Mouse (Mus musculus) MEL (cell line): ENCODE data around the gene Grb10.
A peak's percentile ranks its signal among the peaks of the same experiment; 100 is the strongest.

Source experiments
- CTCF ChIP-seq, 3 experiments: IDR thresholded peaks in 2 of 3; conservative IDR thresholded peaks in 1 of 3; 2 replicates each; pipeline ENCODE4 v1.5.1; 2011 to 2012; ENCODE audit warnings: low read length in 3 of 3, low read depth in 2 of 3, mild to moderate bottlenecking in 2 of 3, improper control_type of control experiment in 1 of 3, inconsistent platforms in 1 of 3, mixed read lengths in 1 of 3, moderate library complexity in 1 of 3; ENCODE audit not compliant: control insufficient read depth in 1 of 3, insufficient read depth in 1 of 3, poor library complexity in 1 of 3, severe bottlenecking in 1 of 3
- ELF1 ChIP-seq: IDR thresholded peaks from 2 replicates; pipeline ENCODE4 v1.6.1; 2014; ENCODE audit warnings: low read depth, mild to moderate bottlenecking, inconsistent platforms, low read length, improper control_type of control experiment, moderate library complexity
- EP300 ChIP-seq, 2 experiments: IDR thresholded peaks; 2 replicates each; pipeline ENCODE4 v1.6.1; 2011; ENCODE audit warnings: improper control_type of control experiment in 2 of 2, low read length in 2 of 2, low read depth in 1 of 2, mild to moderate bottlenecking in 1 of 2
- ETS1 ChIP-seq: IDR thresholded peaks from 2 replicates; pipeline ENCODE4 v1.6.1; 2012; ENCODE audit warnings: low read depth, mild to moderate bottlenecking, inconsistent platforms, low read length, improper control_type of control experiment, moderate library complexity
- POLR2A ChIP-seq, 2 experiments: IDR thresholded peaks; 2 replicates each; pipeline ENCODE4 v1.6.1; 2011 to 2012; ENCODE audit warnings: low read length in 2 of 2, mild to moderate bottlenecking in 2 of 2, control low read depth in 1 of 2, improper control_type of control experiment in 1 of 2, low read depth in 1 of 2, moderate library complexity in 1 of 2; ENCODE audit not compliant: control insufficient read depth in 1 of 2, insufficient read depth in 1 of 2, poor library complexity in 1 of 2
- TBP ChIP-seq: IDR thresholded peaks from 2 replicates; pipeline ENCODE4 v1.8.0; 2011; ENCODE audit warnings: low read depth, low read length, improper control_type of control experiment
- ZC3H11A ChIP-seq: IDR thresholded peaks from 2 replicates; pipeline ENCODE4 v1.6.1; 2012; ENCODE audit warnings: low read depth, mild to moderate bottlenecking, inconsistent platforms, low read length, improper control_type of control experiment

- TF ChIP-seq POLR2A (IDR thresholded peaks at IDR 0.05; ENCODE audit: control insufficient read depth in 1 of 2, insufficient read depth in 1 of 2, low read depth in 1 of 2, low read length in 2 of 2, poor library complexity in 1 of 2) (no peak), ZC3H11A (no peak), ETS1 (no peak), EP300 (IDR thresholded peaks at IDR 0.05; ENCODE audit: low read depth in 1 of 2, low read length in 2 of 2) (peak in 1 of 2 experiments; percentile 40; a peak in 1 of 4 replicates), TBP (no peak), ELF1 (no peak), CTCF (IDR thresholded peaks at IDR 0.05 in 2 of 3, conservative IDR thresholded peaks at IDR 0.05 in 1 of 3; ENCODE audit: control insufficient read depth in 1 of 3, insufficient read depth in 1 of 3, low read depth in 2 of 3, low read length in 3 of 3, poor library complexity in 1 of 3, severe bottlenecking in 1 of 3) (no peak)
These were observed 153.8 kb downstream of the Grb10 start for GRCm38 (mm10) chr11:11884533-11885245.
